Mouse (Mus musculus): Measurements from ENCODE around the gene H3f3a. TPM values are rescaled to one million over a fixed set of nuclear protein-coding genes. Genes with fewer than 3 reads are reported as not detected.

Gene H3f3a
- polyA plus RNA-seq, 1 experiment from 2014 or later = 2,659 TPM

DNA sequence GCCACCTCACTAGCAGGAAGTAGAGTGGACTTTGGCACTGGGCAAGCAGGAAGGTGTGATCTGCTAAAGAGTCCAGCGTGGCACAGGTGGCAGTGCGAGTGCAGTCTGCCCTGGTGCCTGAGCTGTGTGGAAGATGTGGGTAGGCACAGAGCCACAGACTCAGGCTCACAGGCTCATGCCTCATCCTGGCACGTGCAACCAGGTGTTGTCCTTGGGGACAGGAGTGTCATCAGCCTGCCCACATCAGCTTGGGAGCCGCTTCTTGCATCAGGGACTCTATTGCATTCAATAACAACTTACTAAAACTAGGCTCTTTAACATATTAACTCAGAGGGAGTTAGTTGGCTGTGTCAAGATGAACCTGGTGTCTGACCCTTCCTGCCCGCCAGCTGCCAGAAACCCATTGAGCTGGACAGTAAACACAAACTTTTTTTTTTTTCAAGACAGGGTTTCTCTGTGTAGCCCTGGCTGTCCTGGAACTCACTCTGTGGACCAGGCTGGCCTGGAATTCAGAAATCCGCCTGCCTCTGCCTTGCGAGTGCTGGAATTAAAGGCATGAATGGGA lies 55.7 kb downstream of the H3f3a start:
- Histone ChIP-seq H3K4me2 (ENCODE audit: low read depth, low read length) (no peak overlapping the region), H3K4me3 (ENCODE audit: low read length) (no peak overlapping the region), H3K36me3 (ENCODE audit: control insufficient read depth, insufficient read depth, low read length) (peaks cover 11% of the 10 kb centered on the region; the same call in 1 of the 2 replicates), H3K27me3 (ENCODE audit: control insufficient read depth, insufficient read depth, low read depth, low read length) (no peaks in the 10 kb centered on the region), H3K9ac (ENCODE audit: low read length) (no peak overlapping the region), H3K4me1 (replicated peaks; ENCODE audit: control insufficient read depth, insufficient read depth, low read length) (no peaks in the 10 kb centered on the region; the same call in 1 of the 2 replicates), H3K27ac (ENCODE audit: low read length) (no peak overlapping the region), H3K9me3 (ENCODE audit: control insufficient read depth, low read length) (no peaks in the 10 kb centered on the region)
- no peak for ATAC-seq (ENCODE audit: low read depth)
- 79% methylated on average over 7 of the region's 7 CpGs for WGBS

DNA sequence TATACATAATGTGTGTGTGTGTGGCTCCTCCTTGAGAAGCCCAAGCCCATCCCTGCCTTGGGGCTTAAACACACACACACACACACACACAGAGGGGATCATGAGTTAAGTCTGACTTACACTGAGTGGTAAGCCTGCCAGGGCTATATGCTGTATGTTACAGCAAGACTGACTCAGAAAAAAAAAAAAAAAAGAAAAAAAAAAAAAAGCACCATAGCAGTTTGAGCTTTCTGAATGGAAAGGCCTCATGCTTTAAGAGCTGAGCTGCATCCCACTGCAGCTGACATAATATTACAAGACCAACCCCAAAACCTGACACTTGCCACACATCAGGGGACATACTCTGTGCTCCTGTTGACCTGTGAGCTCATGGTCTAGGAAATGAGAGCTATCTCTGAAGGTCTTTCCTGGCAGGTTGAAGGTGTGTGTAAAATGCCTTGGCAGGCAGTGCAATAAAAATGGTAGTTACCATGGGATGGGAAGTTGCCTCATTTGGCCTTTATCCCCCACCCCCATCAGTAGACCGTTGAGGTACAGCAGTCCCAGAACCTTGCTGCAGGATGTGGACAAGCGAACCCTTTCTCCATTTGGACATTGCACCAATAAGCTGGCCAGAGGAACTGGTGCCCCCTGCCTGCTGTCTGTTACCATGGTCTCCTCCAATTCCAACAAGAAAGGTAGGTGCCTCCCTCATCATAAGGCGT lies 56.3 kb downstream of the H3f3a start:
- H3K4me1 ChIP-seq (replicated peaks; ENCODE audit: control insufficient read depth, insufficient read depth, low read length) = no peaks in the 10 kb centered on the region; the same call in 1 of the 2 replicates
- no peaks in the 10 kb centered on the region for H3K27me3 ChIP-seq (ENCODE audit: control insufficient read depth, insufficient read depth, low read depth, low read length)
- WGBS = 81% methylated on average over 3 of the region's 3 CpGs
- no peaks in the 10 kb centered on the region for H3K9me3 ChIP-seq (ENCODE audit: control insufficient read depth, low read length)
- no peak overlapping the region for H3K27ac ChIP-seq (ENCODE audit: low read length)
- no peak overlapping the region for H3K4me3 ChIP-seq (ENCODE audit: low read length)
- no peak overlapping the region for H3K9ac ChIP-seq (ENCODE audit: low read length)
- H3K4me2 ChIP-seq (ENCODE audit: low read depth, low read length) = no peak overlapping the region
- no peak for ATAC-seq (ENCODE audit: low read depth)
- H3K36me3 ChIP-seq (ENCODE audit: control insufficient read depth, insufficient read depth, low read length) = peaks cover 14% of the 10 kb centered on the region

DNA sequence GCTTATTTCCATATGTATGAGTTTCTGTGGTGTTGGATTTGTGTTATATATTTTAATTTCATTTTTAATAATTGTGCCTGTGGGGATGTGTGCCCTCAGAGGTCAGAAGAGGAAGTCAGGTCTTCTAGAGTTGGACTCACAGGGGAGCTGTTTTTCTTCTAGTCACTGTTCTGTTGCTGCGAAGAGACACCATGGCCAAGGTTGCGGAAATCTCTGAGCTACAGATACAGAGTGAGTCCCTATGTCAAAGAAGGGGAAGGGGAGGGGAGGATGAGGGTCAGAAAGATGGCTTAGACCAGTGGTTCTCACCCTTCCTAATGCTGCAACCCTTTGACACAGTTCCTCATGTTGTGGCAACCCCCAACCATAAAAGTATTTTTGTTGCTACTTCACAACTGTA lies 57.0 kb downstream of the H3f3a start:
- H3K9me3 ChIP-seq (ENCODE audit: control insufficient read depth, low read length) = no peaks in the 10 kb centered on the region
- H3K36me3 ChIP-seq (ENCODE audit: control insufficient read depth, insufficient read depth, low read length) = peaks cover 20% of the 10 kb centered on the region
- H3K4me1 ChIP-seq (replicated peaks; ENCODE audit: control insufficient read depth, insufficient read depth, low read length) = no peaks in the 10 kb centered on the region
- H3K4me3 ChIP-seq (ENCODE audit: low read length) = no peak overlapping the region
- no peak overlapping the region for H3K27ac ChIP-seq (ENCODE audit: low read length)
- H3K4me2 ChIP-seq (ENCODE audit: low read depth, low read length) = no peak overlapping the region
- H3K27me3 ChIP-seq (ENCODE audit: control insufficient read depth, insufficient read depth, low read depth, low read length) = no peaks in the 10 kb centered on the region
- H3K9ac ChIP-seq (ENCODE audit: low read length) = no peak overlapping the region
- ATAC-seq (ENCODE audit: low read depth) = no peak
- WGBS = 92% methylated on average over 2 of the region's 2 CpGs

DNA sequence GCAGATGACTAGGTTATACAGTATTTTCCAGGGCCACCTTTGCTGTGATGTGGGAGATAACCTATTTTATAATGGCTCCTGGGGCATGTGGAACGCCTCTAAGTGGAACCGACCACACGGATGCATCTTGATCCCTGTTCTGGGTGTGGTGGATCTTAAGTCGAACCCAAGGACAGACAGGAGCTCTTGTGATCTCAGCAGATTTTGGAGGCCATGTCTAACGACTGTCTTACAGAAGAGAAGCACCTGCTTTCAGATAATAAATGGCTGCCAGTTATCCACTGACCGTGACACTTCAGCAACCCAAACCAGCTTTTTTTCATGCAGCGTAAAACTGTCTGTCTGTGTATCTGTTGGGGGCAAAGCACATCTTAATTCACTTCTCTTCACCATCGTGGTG lies 59.4 kb downstream of the H3f3a start:
- no peak overlapping the region for H3K4me3 ChIP-seq (ENCODE audit: low read length)
- no peaks in the 10 kb centered on the region for H3K4me1 ChIP-seq (replicated peaks; ENCODE audit: control insufficient read depth, insufficient read depth, low read length)
- H3K9ac ChIP-seq (ENCODE audit: low read length) = no peak overlapping the region
- no peak overlapping the region for H3K4me2 ChIP-seq (ENCODE audit: low read depth, low read length)
- H3K27ac ChIP-seq (ENCODE audit: low read length) = no peak overlapping the region
- H3K9me3 ChIP-seq (ENCODE audit: control insufficient read depth, low read length) = no peaks in the 10 kb centered on the region
- H3K36me3 ChIP-seq (ENCODE audit: control insufficient read depth, insufficient read depth, low read length) = peaks cover 21% of the 10 kb centered on the region
- ATAC-seq (ENCODE audit: low read depth) = no peak
- H3K27me3 ChIP-seq (ENCODE audit: control insufficient read depth, insufficient read depth, low read depth, low read length) = no peaks in the 10 kb centered on the region
- WGBS = 84% methylated on average over 8 of the region's 8 CpGs

DNA sequence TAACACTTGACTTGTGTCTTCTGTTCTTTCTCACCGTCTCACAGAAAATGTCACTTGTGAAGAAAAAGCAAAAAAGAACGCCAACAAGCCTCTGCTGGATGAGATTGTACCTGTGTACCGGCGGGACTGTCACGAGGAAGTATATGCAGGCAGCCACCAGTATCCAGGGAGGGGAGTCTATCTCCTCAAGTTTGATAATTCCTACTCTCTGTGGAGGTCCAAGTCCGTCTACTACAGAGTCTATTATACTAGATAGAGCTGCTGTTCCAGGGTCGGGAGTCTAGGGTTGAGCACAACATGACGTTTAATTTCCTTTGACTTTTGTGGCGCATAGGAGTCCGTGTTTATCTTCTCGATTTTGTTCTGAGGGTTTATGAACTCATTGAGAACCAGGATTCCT lies 61.6 kb downstream of the H3f3a start:
- no peak overlapping the region for H3K4me2 ChIP-seq (ENCODE audit: low read depth, low read length)
- no peak overlapping the region for H3K4me3 ChIP-seq (ENCODE audit: low read length)
- no peaks in the 10 kb centered on the region for H3K4me1 ChIP-seq (replicated peaks; ENCODE audit: control insufficient read depth, insufficient read depth, low read length)
- H3K9me3 ChIP-seq (ENCODE audit: control insufficient read depth, low read length) = no peaks in the 10 kb centered on the region
- no peak overlapping the region for H3K27ac ChIP-seq (ENCODE audit: low read length)
- 90% methylated on average over 11 of the region's 11 CpGs for WGBS
- no peak overlapping the region for H3K9ac ChIP-seq (ENCODE audit: low read length)
- no peak for ATAC-seq (ENCODE audit: low read depth)
- peaks cover 37% of the 10 kb centered on the region for H3K36me3 ChIP-seq (ENCODE audit: control insufficient read depth, insufficient read depth, low read length)
- no peaks in the 10 kb centered on the region for H3K27me3 ChIP-seq (ENCODE audit: control insufficient read depth, insufficient read depth, low read depth, low read length)

Other genes with a start within 250 kb of the H3f3a start
- gene Parp1, start 245.0 kb downstream of the H3f3a start, polyA plus RNA-seq (2015; fragmentation: Nextera tagmentation; extraction: Ambion mirVana) = 106 and 110 TPM in 2 replicates
- 19.8 and 22.3 TPM in 2 replicates for gene Lin9, start 172.8 kb downstream of the H3f3a start, polyA plus RNA-seq (2015; fragmentation: Nextera tagmentation; extraction: Ambion mirVana)
- gene Mixl1, start 116.9 kb downstream of the H3f3a start, polyA plus RNA-seq (2015; fragmentation: Nextera tagmentation; extraction: Ambion mirVana) = 0.15 and 0.35 TPM in 2 replicates
- gene Acbd3, start 87.9 kb downstream of the H3f3a start, polyA plus RNA-seq (2015; fragmentation: Nextera tagmentation; extraction: Ambion mirVana) = 20.7 and 21.2 TPM in 2 replicates
- 33.0 and 38.3 TPM in 2 replicates for gene Sde2, start 37.2 kb upstream of the H3f3a start, polyA plus RNA-seq (2015; fragmentation: Nextera tagmentation; extraction: Ambion mirVana)
- gene Lefty2, start 79.2 kb upstream of the H3f3a start, polyA plus RNA-seq (2015; fragmentation: Nextera tagmentation; extraction: Ambion mirVana) = 0.20 and 0.23 TPM in 2 replicates
- gene Pycr2, start 90.3 kb upstream of the H3f3a start, polyA plus RNA-seq (2015; fragmentation: Nextera tagmentation; extraction: Ambion mirVana) = 80.7 and 84.3 TPM in 2 replicates
- gene Lefty1, start 121.1 kb upstream of the H3f3a start, polyA plus RNA-seq (2015; fragmentation: Nextera tagmentation; extraction: Ambion mirVana) = 1.5 and 1.6 TPM in 2 replicates
- 15.8 and 16.4 TPM in 2 replicates for gene Tmem63a, start 128.4 kb upstream of the H3f3a start, polyA plus RNA-seq (2015; fragmentation: Nextera tagmentation; extraction: Ambion mirVana)
- gene Ephx1, start 207.0 kb upstream of the H3f3a start, polyA plus RNA-seq (2015; fragmentation: Nextera tagmentation; extraction: Ambion mirVana) = 11.8 and 12.8 TPM in 2 replicates
- not detected in 2 replicates for gene 9130409I23Rik, start 237.3 kb upstream of the H3f3a start, polyA plus RNA-seq (2015; fragmentation: Nextera tagmentation; extraction: Ambion mirVana)

All from lung, embryonic 16.5 days (tissue).